Mouse (Mus musculus): ENCODE measurements around the gene Prdm9. TPM values are rescaled to one million over a fixed set of nuclear protein-coding genes. Genes with fewer than 3 reads are reported as not detected.

Gene Prdm9
- 1.4 and 1.7 TPM in 2 replicates for polyA plus RNA-seq (2015; fragmentation: Nextera tagmentation; extraction: Ambion mirVana)

GRCm38 (mm10) chr17:15564014-15564927, at the start of gene Prdm9:
Prdm9 (minus strand) TSS chr17:15564354.
- H3K27ac ChIP-seq (ENCODE audit: low read depth, low read length), result peak within 1 kb of the TSS; percentile 97
- no peaks in the 10 kb centered on the region for H3K36me3 ChIP-seq (ENCODE audit: control insufficient read depth, insufficient read depth, low read length)
- no peaks in the 10 kb centered on the region for H3K27me3 ChIP-seq (replicated peaks; ENCODE audit: control insufficient read depth, insufficient read depth, low read length)
- WGBS, result under 1% methylated on average over 43 of the region's 43 CpGs
- peaks cover 5% of the 10 kb centered on the region for H3K4me1 ChIP-seq (ENCODE audit: control insufficient read depth, insufficient read depth, low read depth, low read length)
- ATAC-seq, result peak; percentile 100
- peak within 1 kb of the TSS; percentile 97 for H3K4me2 ChIP-seq (ENCODE audit: low read length)
- H3K9me3 ChIP-seq (ENCODE audit: control insufficient read depth, low read length), result no peaks in the 10 kb centered on the region
- peak within 1 kb of the TSS; percentile 77 for H3K4me3 ChIP-seq (ENCODE audit: low read length)
- H3K9ac ChIP-seq (ENCODE audit: low read depth, low read length), result peak within 1 kb of the TSS; percentile 84

GRCm38 (mm10) chr17:15599496-15599895, 35.3 kb upstream of the Prdm9 start:
- no peaks in the 10 kb centered on the region for H3K9me3 ChIP-seq (ENCODE audit: control insufficient read depth, low read length)
- 86% methylated on average over 7 of the region's 11 CpGs for WGBS
- no peak overlapping the region for H3K9ac ChIP-seq (ENCODE audit: low read depth, low read length)
- H3K36me3 ChIP-seq (ENCODE audit: control insufficient read depth, insufficient read depth, low read length), result no peaks in the 10 kb centered on the region
- H3K4me3 ChIP-seq (ENCODE audit: low read length), result no peak overlapping the region
- H3K27me3 ChIP-seq (replicated peaks; ENCODE audit: control insufficient read depth, insufficient read depth, low read length), result no peaks in the 10 kb centered on the region
- H3K4me1 ChIP-seq (ENCODE audit: control insufficient read depth, insufficient read depth, low read depth, low read length), result no peaks in the 10 kb centered on the region
- H3K27ac ChIP-seq (ENCODE audit: low read depth, low read length), result no peak overlapping the region
- ATAC-seq, result no peak
- H3K4me2 ChIP-seq (ENCODE audit: low read length), result no peak overlapping the region

GRCm38 (mm10) chr17:15591216-15591881, 27.2 kb upstream of the Prdm9 start:
- no peak overlapping the region for H3K9ac ChIP-seq (ENCODE audit: low read depth, low read length)
- H3K4me2 ChIP-seq (ENCODE audit: low read length), result no peak overlapping the region
- no peak overlapping the region for H3K4me3 ChIP-seq (ENCODE audit: low read length)
- no peaks in the 10 kb centered on the region for H3K9me3 ChIP-seq (ENCODE audit: control insufficient read depth, low read length)
- H3K27ac ChIP-seq (ENCODE audit: low read depth, low read length), result no peak overlapping the region
- H3K27me3 ChIP-seq (replicated peaks; ENCODE audit: control insufficient read depth, insufficient read depth, low read length), result no peaks in the 10 kb centered on the region
- H3K36me3 ChIP-seq (ENCODE audit: control insufficient read depth, insufficient read depth, low read length), result no peaks in the 10 kb centered on the region
- WGBS, result 86% methylated on average over 7 of the region's 7 CpGs
- H3K4me1 ChIP-seq (ENCODE audit: control insufficient read depth, insufficient read depth, low read depth, low read length), result no peaks in the 10 kb centered on the region
- ATAC-seq, result no peak

GRCm38 (mm10) chr17:15588116-15588515, 24.0 kb upstream of the Prdm9 start:
- no peaks in the 10 kb centered on the region for H3K27me3 ChIP-seq (replicated peaks; ENCODE audit: control insufficient read depth, insufficient read depth, low read length)
- no peak overlapping the region for H3K4me2 ChIP-seq (ENCODE audit: low read length)
- H3K9me3 ChIP-seq (ENCODE audit: control insufficient read depth, low read length), result no peaks in the 10 kb centered on the region
- H3K4me1 ChIP-seq (ENCODE audit: control insufficient read depth, insufficient read depth, low read depth, low read length), result no peaks in the 10 kb centered on the region
- H3K27ac ChIP-seq (ENCODE audit: low read depth, low read length), result no peak overlapping the region
- no peak overlapping the region for H3K4me3 ChIP-seq (ENCODE audit: low read length)
- WGBS, result 93% methylated on average over 2 of the region's 2 CpGs
- ATAC-seq, result no peak
- H3K9ac ChIP-seq (ENCODE audit: low read depth, low read length), result no peak overlapping the region
- H3K36me3 ChIP-seq (ENCODE audit: control insufficient read depth, insufficient read depth, low read length), result no peaks in the 10 kb centered on the region

- ATAC-seq, result no peak
- no peak overlapping the region for H3K9ac ChIP-seq (ENCODE audit: low read depth, low read length)
- no peak overlapping the region for H3K27ac ChIP-seq (ENCODE audit: low read depth, low read length)
- H3K9me3 ChIP-seq (ENCODE audit: control insufficient read depth, low read length), result no peaks in the 10 kb centered on the region
- no peaks in the 10 kb centered on the region for H3K4me1 ChIP-seq (ENCODE audit: control insufficient read depth, insufficient read depth, low read depth, low read length)
- H3K36me3 ChIP-seq (ENCODE audit: control insufficient read depth, insufficient read depth, low read length), result no peaks in the 10 kb centered on the region
- no peak overlapping the region for H3K4me2 ChIP-seq (ENCODE audit: low read length)
- WGBS, result 34% methylated on average over 4 of the region's 4 CpGs
- H3K4me3 ChIP-seq (ENCODE audit: low read length), result no peak overlapping the region
- H3K27me3 ChIP-seq (replicated peaks; ENCODE audit: control insufficient read depth, insufficient read depth, low read length), result no peaks in the 10 kb centered on the region
Observed at GRCm38 (mm10) chr17:15585691-15586090, 21.5 kb upstream of the Prdm9 start.

- Histone ChIP-seq H3K9me3 (ENCODE audit: control insufficient read depth, low read length) (no peaks in the 10 kb centered on the region), H3K27ac (ENCODE audit: low read depth, low read length) (no peak overlapping the region), H3K36me3 (ENCODE audit: control insufficient read depth, insufficient read depth, low read length) (no peaks in the 10 kb centered on the region), H3K27me3 (replicated peaks; ENCODE audit: control insufficient read depth, insufficient read depth, low read length) (no peaks in the 10 kb centered on the region; the same call in 1 of the 2 replicates), H3K4me3 (ENCODE audit: low read length) (no peak overlapping the region), H3K9ac (ENCODE audit: low read depth, low read length) (no peak overlapping the region), H3K4me1 (ENCODE audit: control insufficient read depth, insufficient read depth, low read depth, low read length) (no peaks in the 10 kb centered on the region), H3K4me2 (ENCODE audit: low read length) (no peak overlapping the region)
- 86% methylated on average over 7 of the region's 7 CpGs for WGBS
- no peak for ATAC-seq
Observed at GRCm38 (mm10) chr17:15583071-15583470, 18.9 kb upstream of the Prdm9 start.

GRCm38 (mm10) chr17:15580072-15580447, 15.9 kb upstream of the Prdm9 start:
- ATAC-seq, result no peak
- no peak overlapping the region for H3K27ac ChIP-seq (ENCODE audit: low read depth, low read length)
- no peak overlapping the region for H3K4me2 ChIP-seq (ENCODE audit: low read length)
- 96% methylated on average over 2 of the region's 2 CpGs for WGBS
- H3K9ac ChIP-seq (ENCODE audit: low read depth, low read length), result no peak overlapping the region
- H3K4me3 ChIP-seq (ENCODE audit: low read length), result no peak overlapping the region
- H3K27me3 ChIP-seq (replicated peaks; ENCODE audit: control insufficient read depth, insufficient read depth, low read length), result no peaks in the 10 kb centered on the region; the same call in 1 of the 2 replicates
- H3K9me3 ChIP-seq (ENCODE audit: control insufficient read depth, low read length), result no peaks in the 10 kb centered on the region
- no peaks in the 10 kb centered on the region for H3K36me3 ChIP-seq (ENCODE audit: control insufficient read depth, insufficient read depth, low read length)
- H3K4me1 ChIP-seq (ENCODE audit: control insufficient read depth, insufficient read depth, low read depth, low read length), result no peaks in the 10 kb centered on the region

- H3K27me3 ChIP-seq (replicated peaks; ENCODE audit: control insufficient read depth, insufficient read depth, low read length), result no peaks in the 10 kb centered on the region; the same call in 1 of the 2 replicates
- H3K36me3 ChIP-seq (ENCODE audit: control insufficient read depth, insufficient read depth, low read length), result no peaks in the 10 kb centered on the region
- H3K9ac ChIP-seq (ENCODE audit: low read depth, low read length), result no peak overlapping the region
- no peak overlapping the region for H3K4me3 ChIP-seq (ENCODE audit: low read length)
- no peak overlapping the region for H3K27ac ChIP-seq (ENCODE audit: low read depth, low read length)
- no peak overlapping the region for H3K4me2 ChIP-seq (ENCODE audit: low read length)
- WGBS, result 83% methylated on average over 7 of the region's 7 CpGs
- no peaks in the 10 kb centered on the region for H3K9me3 ChIP-seq (ENCODE audit: control insufficient read depth, low read length)
- no peaks in the 10 kb centered on the region for H3K4me1 ChIP-seq (ENCODE audit: control insufficient read depth, insufficient read depth, low read depth, low read length)
- no peak for ATAC-seq
Observed at GRCm38 (mm10) chr17:15579410-15580071, 15.4 kb upstream of the Prdm9 start.

GRCm38 (mm10) chr17:15577291-15577694, 13.1 kb upstream of the Prdm9 start:
- Histone ChIP-seq H3K9ac (ENCODE audit: low read depth, low read length) (peak overlapping the region; percentile 53), H3K4me3 (ENCODE audit: low read length) (peak overlapping the region; percentile 41), H3K4me2 (ENCODE audit: low read length) (peak overlapping the region; percentile 62), H3K36me3 (ENCODE audit: control insufficient read depth, insufficient read depth, low read length) (no peaks in the 10 kb centered on the region), H3K27me3 (replicated peaks; ENCODE audit: control insufficient read depth, insufficient read depth, low read length) (no peaks in the 10 kb centered on the region; the same call in 1 of the 2 replicates), H3K9me3 (ENCODE audit: control insufficient read depth, low read length) (no peaks in the 10 kb centered on the region), H3K4me1 (ENCODE audit: control insufficient read depth, insufficient read depth, low read depth, low read length) (no peaks in the 10 kb centered on the region), H3K27ac (ENCODE audit: low read depth, low read length) (no peak overlapping the region)
- peak; percentile 80 for ATAC-seq
- WGBS, result under 1% methylated on average over 32 of the region's 32 CpGs
